Mouse (Mus musculus) liver, embryonic 12.5 days (tissue): ENCODE measurements around the gene Wdhd1. TPM values are rescaled to one million over a fixed set of nuclear protein-coding genes. Genes with fewer than 3 reads are reported as not detected.

Experiments used
- polyA plus RNA-seq: library from polyadenylated mRNA; unstranded; fragments of >200 nt; fragmentation: Nextera tagmentation; extraction: Ambion mirVana; gene quantifications from 2 replicates; pipeline ENCODE4 v1.2.1, GENCODE M21; 2016

Wdhd1 gene
- polyA plus RNA-seq, 1 experiment from 2014 or later = 58.1 TPM

Other genes with a start within 250 kb of the Wdhd1 start
- gene Gch1, start 87.4 kb downstream of the Wdhd1 start, polyA plus RNA-seq = 3.4 and 3.7 TPM in 2 replicates
- 3.0 and 4.3 TPM in 2 replicates for gene Socs4, start 74 bp upstream of the Wdhd1 start, polyA plus RNA-seq
- 45.1 and 49.6 TPM in 2 replicates for gene Mapk1ip1l, start 21.4 kb upstream of the Wdhd1 start, polyA plus RNA-seq
- gene Lgals3, start 90.9 kb upstream of the Wdhd1 start, polyA plus RNA-seq = 13.7 and 14.6 TPM in 2 replicates
- gene Dlgap5, start 141.6 kb upstream of the Wdhd1 start, polyA plus RNA-seq = 68.0 and 73.9 TPM in 2 replicates
- 36.4 and 38.0 TPM in 2 replicates for gene Fbxo34, start 173.6 kb upstream of the Wdhd1 start, polyA plus RNA-seq